Mouse (Mus musculus) liver, embryonic 13.5 days (tissue): Measurements from ENCODE around the gene Lpar1. TPM values are rescaled to one million over a fixed set of nuclear protein-coding genes. Genes with fewer than 3 reads are reported as not detected.

ENCODE experiments used
- microRNA-seq: library from miRNA; unstranded; fragments of <30 nt; microRNA quantifications from one replicate; pipeline ENCODE4, GENCODE M21; 2016
- polyA plus RNA-seq: library from polyadenylated mRNA; unstranded; fragments of >200 nt; fragmentation: Nextera tagmentation; extraction: Ambion mirVana; gene quantifications from 2 replicates; pipeline ENCODE4 v1.2.1, GENCODE M21; 2015

Lpar1 gene
- polyA plus RNA-seq, 1 experiment from 2014 or later = 4.5 TPM

Small RNA genes within 50 kb of the gene (microRNA-seq; reads per million reads assigned to microRNA genes)
- 1.2 reads per million for gene Mir3095

Other genes with a start within 250 kb of the Lpar1 start
- gene Olfr267, start 233.8 kb upstream of the Lpar1 start, polyA plus RNA-seq = not detected in 2 replicates